Mouse (Mus musculus) megakaryocyte progenitor cell, adult 5-6 weeks (primary cell): Measurements from ENCODE around the gene Nck2. TPM values are rescaled to one million over a fixed set of nuclear protein-coding genes. Genes with fewer than 3 reads are reported as not detected.

Experiments used
- ATAC-seq: replicated peaks from 2 replicates; pipeline ENCODE4 v1.8.0; 2016; ENCODE audit warnings: mild to moderate bottlenecking, moderate TSS enrichment, inconsistent platforms; ENCODE audit not compliant: poor library complexity
- total RNA-seq, 2 experiments: library from RNA; stranded (forward) in 1 of 2; stranded (reverse) in 1 of 2; fragments of 157-497, 149-512 nt in 1 of 2; fragments of 200-1000 nt in 1 of 2; gene quantifications; 2 replicates each; pipeline versions ENCODE4 v1.2.3 to v1.2.4; 2015 to 2017

The Nck2 gene
- total RNA-seq (2015) (5.4 and 9.8 TPM in 2 replicates), total RNA-seq (2017) (14.5 and 15.8 TPM in 2 replicates)

DNA sequence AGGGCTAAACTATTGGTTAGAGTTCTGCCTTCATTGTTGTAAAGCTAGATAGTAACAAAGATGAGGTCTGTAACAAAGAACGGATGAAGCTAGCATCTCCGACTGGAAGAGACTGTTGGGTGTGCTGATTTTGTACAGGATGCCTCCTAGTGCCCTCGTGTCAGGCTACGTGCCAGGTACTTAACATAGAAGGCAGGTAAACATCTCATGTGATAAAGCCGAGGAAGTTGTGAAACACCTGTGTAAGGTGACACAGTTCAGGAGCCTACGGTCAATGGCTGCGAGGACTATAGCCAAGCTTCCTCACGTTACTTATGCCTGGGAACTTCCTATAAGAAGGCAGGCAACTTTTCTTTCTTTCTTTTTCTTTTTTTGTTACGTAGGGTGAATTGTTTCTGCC lies at the start of gene Nck2:
Nck2 (plus strand) TSS at position 49 of the 400 bp plus-strand sequence.
- ATAC-seq, result no peak

DNA sequence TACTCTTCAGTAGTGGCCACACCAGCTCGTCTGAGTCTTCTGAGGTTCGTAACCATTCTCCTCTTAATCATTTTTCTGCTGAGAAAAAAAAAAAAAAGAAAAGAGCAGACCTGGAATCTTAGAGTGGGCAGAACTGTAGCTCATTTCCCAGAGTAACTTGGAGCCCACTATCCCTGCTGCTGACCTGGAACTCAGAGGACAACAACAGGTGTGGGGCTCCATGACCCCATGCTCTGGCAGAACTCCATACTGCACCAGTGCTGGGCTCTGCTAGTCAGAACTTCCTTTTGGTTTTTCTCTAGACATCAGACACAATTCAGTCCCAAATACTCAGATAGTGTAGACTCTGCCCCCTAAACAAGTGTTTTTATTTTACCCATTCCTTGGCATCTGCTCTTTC lies 49.3 kb upstream of the Nck2 start:
- no peak for ATAC-seq

DNA sequence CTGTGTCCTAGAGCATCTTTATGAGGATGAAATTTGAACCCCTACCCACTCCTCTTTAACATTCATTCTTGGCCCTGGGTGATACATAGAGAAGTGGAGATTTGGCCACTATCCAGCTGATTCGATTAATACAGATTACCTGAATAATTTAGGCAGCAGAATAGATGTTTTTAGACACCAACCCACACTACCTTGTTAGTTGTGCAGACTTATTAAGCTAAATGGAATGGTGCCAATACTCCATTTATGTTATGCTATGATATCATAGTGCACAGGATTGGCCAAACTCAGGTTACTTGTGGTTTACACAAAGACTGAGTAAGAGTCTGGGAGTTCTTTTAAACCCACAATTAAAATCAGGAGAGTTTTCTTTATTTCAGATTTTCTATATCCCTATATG lies 48.6 kb upstream of the Nck2 start:
- no peak for ATAC-seq

DNA sequence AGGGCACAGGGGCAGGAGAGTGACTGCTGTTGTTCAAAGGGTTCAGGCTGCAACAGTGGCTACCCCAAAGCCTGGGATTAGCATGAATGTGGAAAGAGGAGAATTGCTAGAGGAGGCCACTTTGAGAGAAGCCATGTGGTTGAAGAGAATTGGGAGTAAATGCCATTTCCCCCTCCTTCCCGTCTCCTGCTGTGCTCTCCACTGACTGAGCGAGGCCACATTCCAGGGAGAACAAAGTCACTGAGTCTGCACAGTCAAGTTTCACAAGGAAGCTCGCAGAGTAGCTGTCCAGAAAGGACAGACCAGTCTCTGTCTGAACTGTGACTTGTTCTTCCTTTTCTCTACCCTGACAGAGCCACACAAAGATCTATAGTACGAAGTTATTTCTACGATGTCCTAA lies 47.9 kb upstream of the Nck2 start:
- no peak for ATAC-seq

DNA sequence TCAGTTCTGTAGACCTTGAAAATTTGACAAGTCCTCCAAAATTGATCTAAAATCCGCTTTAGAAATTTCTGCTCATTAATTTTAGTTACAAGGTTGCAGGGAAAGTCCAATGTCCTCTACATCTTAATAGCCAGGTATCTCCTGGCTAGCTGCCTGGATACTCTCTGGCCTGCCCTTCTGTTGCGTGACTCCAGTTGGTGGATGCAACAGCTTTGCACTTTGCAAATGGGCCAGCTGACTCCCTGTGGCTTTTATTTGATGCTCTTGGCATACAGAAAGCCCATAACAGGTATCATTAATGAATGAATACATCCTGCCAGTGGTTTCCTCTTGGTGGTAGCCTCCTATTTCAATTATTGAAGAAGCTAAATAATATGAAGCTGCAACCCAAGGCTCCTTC lies 47.3 kb upstream of the Nck2 start:
- no peak for ATAC-seq

DNA sequence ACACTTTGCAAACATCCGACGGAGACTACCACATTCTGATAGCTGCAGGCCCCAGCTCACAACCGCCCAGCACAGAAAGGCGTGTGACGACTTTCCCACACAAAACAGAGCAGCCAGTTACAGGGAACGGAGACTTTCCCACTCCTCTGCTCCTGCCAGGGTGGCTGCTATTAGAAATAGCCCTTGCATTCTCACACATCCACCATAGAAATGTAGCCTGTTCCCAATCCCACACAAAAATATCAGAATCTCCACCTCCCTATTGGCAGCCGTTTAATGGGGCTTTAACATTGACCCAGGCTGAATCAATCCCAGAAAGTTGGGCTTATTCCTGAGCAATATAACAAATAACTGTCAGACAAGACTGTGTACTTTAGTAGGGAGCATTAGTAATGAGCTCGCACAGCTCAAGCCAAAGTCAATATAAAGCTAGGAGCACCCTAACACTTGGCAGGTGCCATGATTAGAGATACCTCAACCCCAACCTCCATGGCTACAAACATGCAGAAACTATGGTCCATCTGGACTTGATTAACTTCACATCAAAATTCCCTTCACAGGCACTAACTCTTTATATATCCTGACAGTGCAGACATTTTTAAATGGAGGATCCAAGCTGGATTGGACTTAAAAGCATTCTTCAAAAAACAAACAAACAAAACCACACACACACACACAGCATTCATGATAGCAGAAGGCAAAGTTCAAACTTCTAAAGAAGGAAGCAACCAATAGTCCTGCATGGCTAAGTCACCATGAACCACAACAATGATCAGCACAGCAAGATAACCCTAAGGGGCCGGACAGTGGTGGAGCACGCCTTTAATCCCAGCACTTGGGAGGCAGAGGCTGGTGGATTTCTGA lies 45.4 kb upstream of the Nck2 start:
- ATAC-seq, result no peak

DNA sequence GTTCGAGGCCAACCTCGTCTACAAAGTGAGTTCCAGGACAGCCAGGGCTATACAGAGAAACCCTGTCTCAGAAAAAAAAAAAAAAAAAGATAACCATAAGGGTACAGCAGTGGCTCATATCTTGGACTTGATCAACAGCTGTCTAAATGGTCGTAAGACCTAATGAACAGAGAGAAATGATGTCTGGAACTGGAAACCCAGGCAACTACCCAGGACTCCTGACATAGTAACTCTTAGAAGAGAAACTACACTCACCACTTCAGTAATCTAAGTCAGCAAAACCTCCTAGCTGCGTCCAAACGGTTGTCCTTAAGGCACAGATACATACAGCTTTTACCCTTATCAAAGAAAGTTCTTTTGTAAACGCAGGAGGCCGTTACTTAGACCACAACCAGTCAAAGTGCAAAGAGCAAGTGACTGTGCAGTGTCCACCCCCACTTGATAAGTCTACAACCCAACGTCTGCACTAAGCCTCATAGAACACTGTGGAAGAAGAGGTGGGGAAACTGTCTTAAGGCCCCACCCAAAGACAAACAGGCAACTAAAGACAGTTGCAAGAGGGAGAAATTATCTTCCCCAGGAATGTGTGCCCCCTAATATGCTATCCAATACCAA lies 44.7 kb upstream of the Nck2 start:
- ATAC-seq, result peak; percentile 77

DNA sequence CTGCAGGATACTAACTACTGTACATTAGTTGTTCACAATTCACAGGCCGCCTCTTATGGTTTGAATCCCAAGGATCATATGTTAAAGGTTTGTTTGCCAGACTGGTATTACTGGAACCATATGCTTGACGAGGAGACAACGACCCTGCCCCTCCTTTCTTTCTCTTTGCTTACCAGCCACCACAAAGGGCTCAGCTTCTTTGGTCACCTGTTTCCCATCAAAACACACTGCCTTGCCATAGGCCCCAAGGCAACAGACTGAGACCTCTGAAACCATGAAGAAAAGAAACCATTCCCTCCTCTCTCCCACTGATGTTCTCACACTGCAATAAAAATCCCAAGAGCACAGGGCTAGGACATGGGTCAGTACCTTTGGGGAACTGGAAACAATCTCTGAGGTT lies 43.7 kb upstream of the Nck2 start:
- ATAC-seq, result no peak

DNA sequence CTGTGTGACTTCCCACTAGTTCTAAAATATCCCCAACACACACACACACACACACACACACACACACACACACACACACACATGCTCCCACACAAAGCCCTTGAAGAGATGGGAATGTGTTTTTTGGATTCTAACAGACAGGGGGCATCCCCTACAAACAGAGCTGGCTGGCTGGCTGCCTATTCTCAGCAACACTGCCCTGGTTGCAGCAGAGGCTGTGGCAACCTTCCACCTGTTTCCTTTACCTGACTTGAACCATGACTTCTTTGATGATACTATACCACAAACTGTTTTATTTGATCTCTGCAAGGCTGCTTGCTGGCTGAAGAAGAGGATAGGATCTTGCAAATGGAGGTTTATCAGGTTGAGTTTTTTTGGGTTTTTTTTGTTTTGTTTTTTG lies 41.0 kb upstream of the Nck2 start:
- peak; percentile 33; the same call in 1 of the 2 replicates for ATAC-seq

DNA sequence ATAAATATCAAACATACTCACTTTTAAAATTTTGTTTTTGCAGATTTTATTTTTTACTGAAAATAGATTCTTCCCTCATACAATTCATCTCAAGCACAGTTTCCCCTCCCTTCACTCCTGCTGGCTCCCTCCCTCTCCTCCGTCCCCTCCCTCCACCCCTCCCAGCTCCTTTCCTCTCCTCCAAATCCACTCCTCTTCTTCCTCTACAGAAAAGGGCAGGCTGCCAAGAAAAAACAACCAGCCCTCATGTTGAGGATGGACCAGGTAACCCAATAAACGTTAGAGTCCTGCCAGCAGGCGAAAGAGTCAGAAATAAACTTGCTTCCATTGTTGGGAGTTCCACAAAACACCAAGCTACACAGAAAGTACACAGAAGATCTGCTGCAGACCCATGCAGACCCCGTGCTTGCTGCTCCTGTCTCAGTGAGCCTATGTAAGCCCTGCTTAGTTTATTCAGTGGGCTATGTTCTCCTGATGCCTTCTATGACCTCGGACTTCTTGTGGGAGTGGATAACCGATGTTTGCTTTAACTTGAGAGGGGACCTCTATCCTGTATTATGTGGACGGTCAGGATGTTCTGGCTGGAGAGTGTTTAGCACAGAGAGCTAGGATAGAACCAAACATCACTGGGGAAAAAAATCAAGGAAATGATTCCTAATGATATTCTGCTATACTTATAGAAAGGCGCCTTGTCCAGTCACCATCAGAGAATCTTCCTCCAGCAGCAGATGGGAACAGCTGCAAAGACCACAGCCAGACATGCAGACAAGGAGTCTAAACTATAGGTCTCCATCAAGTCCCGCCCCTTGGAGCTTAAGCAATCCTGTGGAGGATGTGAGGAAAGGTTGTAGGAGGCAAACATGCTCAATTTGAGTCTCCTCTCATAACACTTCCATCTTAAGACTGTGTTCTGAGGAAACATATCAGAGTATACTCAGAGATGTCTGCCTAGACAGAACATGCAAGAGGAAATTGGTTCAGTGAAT lies 39.4 kb upstream of the Nck2 start:
- peak; percentile 71 for ATAC-seq

DNA sequence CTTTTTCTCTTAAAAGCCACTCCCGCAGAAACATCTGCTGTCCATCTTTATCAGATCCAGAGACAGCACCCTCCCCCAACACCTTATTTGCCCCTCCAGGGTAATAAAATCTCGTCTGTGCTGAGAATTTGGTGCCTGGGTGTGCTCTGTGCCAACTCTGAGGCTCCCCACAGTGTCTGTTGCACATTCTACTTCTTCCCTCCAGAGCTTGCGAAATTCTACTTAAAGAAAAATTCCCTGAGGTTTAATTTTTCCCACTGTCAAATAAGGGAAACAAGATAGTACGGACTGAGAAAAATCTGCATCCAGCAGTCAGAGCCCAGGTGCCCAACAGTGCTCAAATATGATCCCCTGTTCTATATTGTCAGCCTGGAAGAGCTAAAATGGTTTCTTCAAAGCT lies 35.4 kb upstream of the Nck2 start:
- ATAC-seq, result no peak

DNA sequence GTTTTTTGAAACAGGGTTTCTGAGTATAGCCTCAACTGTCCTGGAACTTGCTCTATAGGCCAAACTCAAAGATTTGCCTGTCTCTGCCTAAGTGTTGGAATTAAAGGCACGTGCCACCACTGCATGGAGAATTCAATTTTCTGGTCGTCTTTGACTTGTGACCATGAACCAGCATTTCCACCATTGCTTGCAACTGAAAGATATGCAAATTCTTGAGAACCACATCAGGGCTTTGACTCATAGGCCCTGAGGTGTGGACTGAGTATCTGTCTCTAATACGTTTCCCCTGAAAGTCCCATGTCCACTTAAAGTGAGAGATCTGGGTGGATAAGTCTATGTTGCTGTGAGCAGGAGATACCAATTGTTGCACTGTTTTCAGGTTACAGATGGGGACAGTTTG lies 31.6 kb upstream of the Nck2 start:
- ATAC-seq, result no peak

DNA sequence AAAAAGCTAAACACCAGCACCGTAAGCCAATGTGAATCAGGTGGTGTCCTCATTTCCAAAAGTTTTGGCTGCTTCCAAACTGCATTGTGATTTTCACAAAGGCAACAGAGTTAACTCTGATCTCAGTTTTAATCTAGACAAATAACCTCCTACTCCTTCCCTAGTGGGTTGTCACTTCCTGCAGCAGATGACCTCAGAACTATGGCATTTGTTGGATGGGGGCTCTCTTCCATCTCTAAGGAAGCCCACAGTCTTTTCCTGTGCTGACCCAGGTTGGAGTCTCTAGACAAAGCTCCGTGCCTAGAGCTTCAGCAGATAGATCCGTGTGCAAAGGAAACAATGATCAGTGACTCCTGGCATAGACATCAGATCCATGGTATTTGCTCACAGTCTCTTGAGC lies 31.1 kb upstream of the Nck2 start:
- ATAC-seq, result no peak

DNA sequence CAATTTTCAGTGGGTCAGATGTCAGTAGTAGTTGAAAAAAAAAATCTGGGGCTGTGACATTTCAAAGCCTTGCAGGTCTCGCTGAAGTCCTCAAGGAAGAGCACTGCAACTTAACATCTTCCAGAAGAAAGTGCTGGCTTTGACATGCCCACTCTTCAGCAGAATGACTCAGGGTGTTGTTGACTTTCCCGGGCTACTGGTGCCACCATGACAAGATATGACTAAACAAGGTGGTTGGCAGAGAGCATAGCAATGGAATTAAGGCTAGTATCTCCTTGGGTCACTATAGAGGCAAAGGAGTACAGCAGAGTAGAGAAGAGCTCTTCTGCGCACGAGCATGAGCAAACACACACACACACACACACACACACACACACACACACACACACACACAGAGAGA lies 30.6 kb upstream of the Nck2 start:
- no peak for ATAC-seq

DNA sequence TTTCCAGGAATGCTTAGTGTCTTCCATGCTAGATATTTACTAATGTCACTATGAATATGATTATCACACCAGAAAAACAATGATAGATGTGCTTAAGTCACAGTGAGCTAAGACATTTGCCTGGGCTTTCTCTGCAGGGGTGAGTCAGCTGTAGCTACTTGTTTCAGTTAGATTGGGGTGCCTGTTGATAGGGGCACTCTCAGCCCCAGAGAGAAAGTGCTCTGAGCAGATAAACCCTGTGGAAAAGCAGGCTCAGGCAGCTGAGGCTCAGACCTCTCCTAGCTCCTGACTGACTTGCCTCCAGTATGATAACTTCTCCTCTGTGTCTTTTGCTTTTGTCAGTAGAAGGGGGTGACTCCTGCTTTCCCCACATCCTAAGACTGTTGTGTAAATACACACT lies 30.2 kb upstream of the Nck2 start:
- peak; percentile 96 for ATAC-seq

DNA sequence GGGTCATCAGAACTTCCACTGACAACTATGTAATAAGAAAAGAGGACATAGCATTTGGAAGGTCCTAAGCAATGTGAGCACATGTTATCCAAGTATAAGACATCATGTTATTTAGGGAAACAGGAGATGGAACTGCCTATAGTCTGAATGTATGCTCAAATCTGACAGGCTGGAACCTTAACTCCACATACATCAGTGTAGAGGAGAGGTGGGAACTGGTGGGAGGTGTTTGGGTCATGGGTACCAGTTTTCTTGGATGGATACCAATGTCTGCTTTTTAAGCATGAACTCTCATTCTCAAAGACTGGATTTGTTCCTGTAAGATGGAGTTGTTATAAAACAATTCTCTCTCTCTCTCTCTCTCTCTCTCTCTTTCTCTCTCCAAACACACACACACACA lies 29.4 kb upstream of the Nck2 start:
- ATAC-seq, result no peak

DNA sequence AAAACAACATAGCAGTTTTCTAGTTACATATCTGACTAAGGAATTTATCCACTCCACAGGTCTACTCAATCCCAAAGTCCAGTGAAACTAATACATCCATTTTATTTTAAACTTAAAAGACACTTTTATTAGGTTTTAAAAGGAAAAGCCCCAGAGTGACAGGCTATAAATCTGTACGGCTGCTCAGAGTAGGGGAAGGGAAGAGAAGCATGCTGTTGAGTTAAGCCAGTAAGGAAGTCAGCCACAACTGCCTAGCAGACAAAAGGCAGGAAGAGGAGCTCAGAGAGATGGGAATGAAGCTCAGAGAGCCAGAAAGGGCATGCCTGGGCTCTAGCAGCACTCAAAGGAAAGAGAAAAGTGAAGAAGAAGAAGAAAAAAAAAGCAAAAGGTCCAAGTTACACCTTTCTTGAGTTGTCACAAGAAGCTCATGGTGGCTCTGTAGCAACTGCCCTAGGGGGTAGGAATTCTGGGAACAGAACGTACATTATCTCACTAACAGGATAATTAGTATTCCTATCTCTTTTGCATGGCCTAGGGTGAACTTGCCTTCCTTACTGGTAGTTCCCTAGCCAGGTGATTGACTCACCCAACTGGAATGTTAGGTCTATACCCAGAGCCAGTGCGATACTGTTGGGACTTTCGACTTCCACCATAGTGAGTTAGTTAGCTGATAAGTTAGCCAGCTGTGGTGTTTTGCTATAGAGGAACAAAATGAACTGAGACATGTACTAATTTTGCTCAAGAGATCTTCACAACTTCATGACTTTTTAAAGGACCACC lies 21.2 kb upstream of the Nck2 start:
- ATAC-seq, result no peak

DNA sequence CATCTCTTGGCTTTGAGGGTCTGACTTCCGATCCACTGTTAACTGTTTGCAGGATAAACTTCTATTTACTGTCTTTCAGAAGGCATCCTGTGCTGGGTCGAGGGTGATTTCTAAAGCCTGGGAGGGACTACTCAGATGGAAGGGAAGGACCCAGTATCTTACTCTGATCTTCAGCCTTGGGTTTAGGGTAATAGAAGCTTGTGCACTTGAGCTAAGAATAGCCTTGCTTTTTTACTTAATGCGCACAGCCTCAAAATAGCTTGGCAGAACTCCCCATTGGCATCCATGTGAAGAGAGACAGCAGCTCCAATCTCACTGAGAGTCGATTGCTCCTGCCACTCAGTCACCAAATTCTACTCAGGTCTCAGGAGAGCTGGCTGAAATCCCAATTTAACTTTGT lies 17.9 kb upstream of the Nck2 start:
- ATAC-seq, result 0 out of 2 replicates have a peak, but pooled peaks have one; percentile 20

DNA sequence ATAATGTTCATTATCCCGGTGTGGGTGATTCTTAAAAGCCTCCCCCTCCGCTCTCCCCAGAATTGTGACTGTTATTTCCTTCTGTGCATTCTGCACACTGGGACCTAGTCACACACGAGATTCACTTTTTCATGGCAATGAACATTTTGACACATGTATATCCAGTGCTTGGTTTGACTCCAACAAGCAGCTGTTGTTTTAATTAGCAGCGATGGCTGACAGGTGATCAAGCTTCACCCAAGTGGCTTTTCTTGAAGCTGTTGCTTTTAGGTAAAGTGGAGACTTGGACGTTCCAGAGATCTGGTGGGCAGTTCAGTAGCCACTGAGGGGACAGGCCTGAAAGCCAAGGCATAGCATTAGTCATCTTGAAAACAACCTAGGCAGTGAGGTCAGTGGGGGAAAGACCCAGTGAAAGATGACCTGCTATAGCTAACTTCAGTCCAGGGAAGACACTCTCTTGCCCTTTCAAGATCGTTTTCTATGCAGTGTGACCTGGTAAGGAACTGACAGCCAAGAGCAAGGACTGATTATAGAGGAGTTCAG lies 17.3 kb upstream of the Nck2 start:
- ATAC-seq, result no peak
